Mouse (Mus musculus) skeletal muscle tissue, adult 2 months (tissue): ENCODE data around the gene Htra3.

ENCODE experiments used
- DNase-seq: peaks from one replicate; pipeline ENCODE4 v3.0.0-alpha.2; 2012; ENCODE audit warnings: low read depth, low spot score

The Htra3 gene

GRCm38 (mm10) chr5:35653743-35654395 is 25.7 kb downstream of the Htra3 start:
- peak; percentile 83 for DNase-seq

GRCm38 (mm10) chr5:35652872-35653271 is 26.7 kb downstream of the Htra3 start:
- DNase-seq = no peak

- no peak for DNase-seq
Measured at GRCm38 (mm10) chr5:35652319-35652718, 27.3 kb downstream of the Htra3 start.

GRCm38 (mm10) chr5:35648230-35648629 is 31.4 kb downstream of the Htra3 start:
- DNase-seq = no peak

GRCm38 (mm10) chr5:35647562-35647961 is 32.0 kb downstream of the Htra3 start:
- DNase-seq = peak; percentile 82

GRCm38 (mm10) chr5:35646927-35647326 is 32.7 kb downstream of the Htra3 start:
- peak; percentile 69 for DNase-seq

GRCm38 (mm10) chr5:35645938-35646493 is 33.6 kb downstream of the Htra3 start:
- DNase-seq = no peak

- no peak for DNase-seq
Measured at GRCm38 (mm10) chr5:35644082-35644481, 35.5 kb downstream of the Htra3 start.

GRCm38 (mm10) chr5:35643401-35644048 is 36.1 kb downstream of the Htra3 start:
- DNase-seq = no peak

GRCm38 (mm10) chr5:35641961-35642584 is 37.5 kb downstream of the Htra3 start:
- no peak for DNase-seq

- DNase-seq = peak; percentile 83
Measured at GRCm38 (mm10) chr5:35636016-35636415, 43.6 kb downstream of the Htra3 start.

- peak; percentile 80 for DNase-seq
Measured at GRCm38 (mm10) chr5:35632841-35633240, 46.7 kb downstream of the Htra3 start.

- no peak for DNase-seq
Measured at GRCm38 (mm10) chr5:35631755-35632154, 47.8 kb downstream of the Htra3 start.

- DNase-seq = no peak
Measured at GRCm38 (mm10) chr5:35631224-35631623, 48.4 kb downstream of the Htra3 start.

- no peak for DNase-seq
Measured at GRCm38 (mm10) chr5:35630706-35631105, 48.9 kb downstream of the Htra3 start.

GRCm38 (mm10) chr5:35629333-35629732 is 50.2 kb downstream of the Htra3 start:
- DNase-seq = no peak

GRCm38 (mm10) chr5:35628685-35629084 is 50.9 kb downstream of the Htra3 start:
- DNase-seq = peak; percentile 91

- DNase-seq = no peak
Measured at GRCm38 (mm10) chr5:35627307-35627840, 52.2 kb downstream of the Htra3 start.

GRCm38 (mm10) chr5:35626408-35626807 is 53.2 kb downstream of the Htra3 start:
- no peak for DNase-seq

- peak; percentile 95 for DNase-seq
Measured at GRCm38 (mm10) chr5:35624751-35625239, 54.8 kb downstream of the Htra3 start.

GRCm38 (mm10) chr5:35623831-35624230 is 55.8 kb downstream of the Htra3 start:
- DNase-seq = no peak

- DNase-seq = no peak
Measured at GRCm38 (mm10) chr5:35621114-35621513, 58.5 kb downstream of the Htra3 start.
